Comparison of ENCODE assay signal across 16 mouse cellular contexts in the genomic region with DNA sequence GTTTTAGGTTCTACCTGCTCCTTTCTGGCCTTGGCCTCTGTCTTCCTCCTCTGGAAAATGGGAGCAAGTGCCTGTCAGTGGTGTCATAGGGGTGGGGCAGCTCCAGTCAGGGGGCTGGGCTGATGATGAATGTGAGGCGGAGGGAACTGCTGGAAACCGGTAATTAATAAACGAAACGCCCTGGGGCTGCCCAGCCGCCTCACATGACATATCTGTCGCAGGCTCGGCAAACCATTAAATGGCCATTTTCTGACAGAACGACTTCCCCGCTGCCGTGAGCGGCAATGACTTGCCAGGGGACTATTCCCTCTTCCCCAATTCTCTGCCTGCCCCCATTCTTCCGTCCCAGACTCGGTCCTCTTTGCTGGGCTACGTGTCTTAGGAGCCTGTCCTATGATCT.
A peak's percentile ranks its signal among the peaks of the same experiment; 100 is the strongest.
DNase-seq lines count a peak whose midpoint lies in the region; ATAC-seq lines count a peak whose summit lies in the region.
"Had no signal": no experiment of that assay in that cellular context is flagged by ENCODE, and none has a peak within 500 bp of the region (broad histone marks: within the 10 kb centered on the region; RNA-seq: fewer than 3 reads in every experiment).

No protein-coding gene starts in this region.

- 24% methylated on average over 14 of the region's 14 CpGs for WGBS in neural tube, embryonic 11.5 days
- 44% methylated on average over 14 of the region's 14 CpGs for WGBS in hindbrain, embryonic 11.5 days
- WGBS in limb, embryonic 10.5 days = 25% methylated on average over 14 of the region's 14 CpGs

- peak overlapping the region; percentile 49; the same call in 1 of the 2 replicates for H3K27ac ChIP-seq in neural tube, embryonic 11.5 days (ENCODE audit: low read depth, low read length)
- peak overlapping the region; percentile 81 for H3K27ac ChIP-seq in hindbrain, embryonic 11.5 days (ENCODE audit: low read depth, low read length)
- H3K27ac ChIP-seq in limb, embryonic 10.5 days = no peak overlapping the region
- H3K27ac ChIP-seq: liver, embryonic 14.5 days had no signal

- H3K4me1 ChIP-seq in neural tube, embryonic 11.5 days (ENCODE audit: control insufficient read depth, insufficient read depth, low read length) = peaks cover 8% of the 10 kb centered on the region; the same call in 1 of the 2 replicates
- no peaks in the 10 kb centered on the region; the same call in 1 of the 2 replicates for H3K4me1 ChIP-seq in hindbrain, embryonic 11.5 days (replicated peaks; ENCODE audit: control insufficient read depth, insufficient read depth, low read length)
- peaks cover 23% of the 10 kb centered on the region for H3K4me1 ChIP-seq in limb, embryonic 10.5 days
- H3K4me1 ChIP-seq: heart, embryonic 12.5 days had no signal

- H3K4me3 ChIP-seq in neural tube, embryonic 11.5 days (ENCODE audit: low read depth, low read length) = no peak overlapping the region
- H3K4me3 ChIP-seq in hindbrain, embryonic 11.5 days (ENCODE audit: low read depth, low read length) = no peak overlapping the region
- peak overlapping the region; percentile 18; the same call in 1 of the 2 replicates for H3K4me3 ChIP-seq in limb, embryonic 10.5 days
- H3K4me3 ChIP-seq: heart, embryonic 12.5 days had no signal

- peak; percentile 52 for DNase-seq in neural tube, embryonic 11.5 days (ENCODE audit: low spot score)
- DNase-seq in neural tube, embryonic 10.5 days (ENCODE audit: extremely low spot score, low spot score) = no peak
- peak; percentile 51 for DNase-seq in hindbrain, embryonic 11.5 days (ENCODE audit: low spot score)
- peak; percentile 40 for DNase-seq in limb, embryonic 10.5 days (ENCODE audit: low spot score)
- no peak for DNase-seq in thymus, postnatal 36 days
- no peak for DNase-seq in right cerebral cortex, adult 18-20 months
- no peak for DNase-seq in yolk sac, embryonic 10.5 days (ENCODE audit: low spot score)
- DNase-seq: cerebellum, postnatal 14 days; gastrocnemius, postnatal 14 days; heart, postnatal 4 days; kidney, adult 11 months; lung, postnatal 10 days; right cerebral cortex, postnatal 14 days had no signal

- H3K27me3 ChIP-seq in neural tube, embryonic 11.5 days (ENCODE audit: control insufficient read depth, insufficient read depth, low read length) = no peaks in the 10 kb centered on the region
- H3K27me3 ChIP-seq in hindbrain, embryonic 11.5 days (ENCODE audit: control insufficient read depth, insufficient read depth, low read length) = no peaks in the 10 kb centered on the region
- H3K27me3 ChIP-seq in limb, embryonic 10.5 days (ENCODE audit: low read depth, poor library complexity, severe bottlenecking) = peaks cover 47% of the 10 kb centered on the region

- H3K9me3 ChIP-seq in neural tube, embryonic 11.5 days (ENCODE audit: control insufficient read depth, low read length) = no peaks in the 10 kb centered on the region
- H3K9me3 ChIP-seq in hindbrain, embryonic 11.5 days (ENCODE audit: control insufficient read depth, low read length) = no peaks in the 10 kb centered on the region
- H3K9me3 ChIP-seq in limb, embryonic 10.5 days (replicated peaks) = no peaks in the 10 kb centered on the region
- H3K9me3 ChIP-seq: heart, embryonic 12.5 days had no signal

- ATAC-seq in neural tube, embryonic 11.5 days (ENCODE audit: insufficient read depth, low FRiP score, low TSS enrichment) = peak; percentile 20; the same call in 1 of the 2 replicates
- ATAC-seq in hindbrain, embryonic 11.5 days (ENCODE audit: low FRiP score) = peak; percentile 31; the same call in 1 of the 2 replicates
- ATAC-seq: Patski had no signal

- no peak overlapping the region for H3K9ac ChIP-seq in neural tube, embryonic 11.5 days (ENCODE audit: low read length)
- no peak overlapping the region for H3K9ac ChIP-seq in hindbrain, embryonic 11.5 days (ENCODE audit: low read depth, low read length)
- H3K9ac ChIP-seq: heart, embryonic 12.5 days; liver, embryonic 14.5 days had no signal

- H3K36me3 ChIP-seq in neural tube, embryonic 11.5 days (ENCODE audit: control insufficient read depth, insufficient read depth, low read length) = no peaks in the 10 kb centered on the region
- H3K36me3 ChIP-seq in hindbrain, embryonic 11.5 days (ENCODE audit: control insufficient read depth, insufficient read depth, low read length) = no peaks in the 10 kb centered on the region
- H3K36me3 ChIP-seq in limb, embryonic 10.5 days = no peaks in the 10 kb centered on the region
- H3K36me3 ChIP-seq: heart, embryonic 12.5 days had no signal

- peak overlapping the region; percentile 1 for H3K4me2 ChIP-seq in neural tube, embryonic 11.5 days (ENCODE audit: low read depth)
- peak overlapping the region; percentile 21 for H3K4me2 ChIP-seq in hindbrain, embryonic 11.5 days (replicated peaks; ENCODE audit: low read depth, low read length)
- H3K4me2 ChIP-seq: heart, embryonic 12.5 days had no signal

Comparison
In these comparisons a context has a peak if more than half of its experiments do, and no peak if none do; other contexts are left out.
1. DNase-seq: peak in neural tube, embryonic 11.5 days (single experiment), hindbrain, embryonic 11.5 days (single experiment) and limb, embryonic 10.5 days (single experiment); none in neural tube, embryonic 10.5 days (single experiment), thymus, postnatal 36 days (0 of 2), right cerebral cortex, adult 18-20 months (single experiment) and yolk sac, embryonic 10.5 days (single experiment).